Mouse (Mus musculus) ovary, postnatal 36 days (tissue): ENCODE data around the gene Prune2.

Experiments used
- DNase-seq: peaks from one replicate; pipeline ENCODE4 v3.0.0; 2022; ENCODE audit warnings: low spot score, mixed read lengths

Gene Prune2

GRCm38 (mm10) chr19:16955613-16956271 is at the start of gene Prune2:
Prune2 (plus strand) TSS chr19:16956118.
- peak; percentile 78 for DNase-seq

GRCm38 (mm10) chr19:16911507-16911906 is 44.4 kb upstream of the Prune2 start:
- DNase-seq: no peak

GRCm38 (mm10) chr19:16924516-16924915 is 31.4 kb upstream of the Prune2 start:
- no peak for DNase-seq

GRCm38 (mm10) chr19:16934664-16935063 is 21.3 kb upstream of the Prune2 start:
- DNase-seq: no peak

GRCm38 (mm10) chr19:16948794-16949313 is 7.1 kb upstream of the Prune2 start:
- DNase-seq: no peak

GRCm38 (mm10) chr19:16949341-16949740 is 6.6 kb upstream of the Prune2 start:
- DNase-seq: no peak

- DNase-seq: no peak
These were observed 5.9 kb upstream of the Prune2 start for GRCm38 (mm10) chr19:16950051-16950450.

GRCm38 (mm10) chr19:16950664-16951363 is 5.1 kb upstream of the Prune2 start:
- no peak for DNase-seq

- DNase-seq: no peak
These were observed 1.2 kb upstream of the Prune2 start for GRCm38 (mm10) chr19:16954736-16955135.

GRCm38 (mm10) chr19:16955231-16955612 is 696 bp upstream of the Prune2 start:
- no peak for DNase-seq

GRCm38 (mm10) chr19:16956319-16956718 is 401 bp downstream of the Prune2 start:
- DNase-seq: no peak

- no peak for DNase-seq
These were observed 3.1 kb downstream of the Prune2 start for GRCm38 (mm10) chr19:16959051-16959450.

- no peak for DNase-seq
These were observed 3.6 kb downstream of the Prune2 start for GRCm38 (mm10) chr19:16959551-16959950.

- no peak for DNase-seq
These were observed 5.1 kb downstream of the Prune2 start for GRCm38 (mm10) chr19:16961036-16961435.

GRCm38 (mm10) chr19:16963178-16963577 is 7.3 kb downstream of the Prune2 start:
- DNase-seq: no peak

GRCm38 (mm10) chr19:16968768-16969167 is 12.8 kb downstream of the Prune2 start:
- no peak for DNase-seq

- no peak for DNase-seq
These were observed 14.7 kb downstream of the Prune2 start for GRCm38 (mm10) chr19:16970612-16971011.

GRCm38 (mm10) chr19:16978910-16979309 is 23.0 kb downstream of the Prune2 start:
- no peak for DNase-seq

- DNase-seq: no peak
These were observed 25.8 kb downstream of the Prune2 start for GRCm38 (mm10) chr19:16981743-16982142.

- peak; percentile 32 for DNase-seq
These were observed 29.0 kb downstream of the Prune2 start for GRCm38 (mm10) chr19:16984897-16985296.

GRCm38 (mm10) chr19:16987984-16988383 is 32.1 kb downstream of the Prune2 start:
- DNase-seq: no peak

- no peak for DNase-seq
These were observed 36.2 kb downstream of the Prune2 start for GRCm38 (mm10) chr19:16992151-16992550.

GRCm38 (mm10) chr19:16994260-16994659 is 38.3 kb downstream of the Prune2 start:
- no peak for DNase-seq
